In genomic region chr5:141125870-141126269, GRCm38 (mm10) we compare ENCODE assay signal across 23 mouse cellular contexts.
A peak's percentile ranks its signal among the peaks of the same experiment; 100 is the strongest.
DNase-seq lines count a peak whose midpoint lies in the region; ATAC-seq and TF ChIP-seq lines count a peak whose summit lies in the region.
"Had no signal": no experiment of that assay in that cellular context is flagged by ENCODE, and none has a peak within 500 bp of the region (broad histone marks: within the 10 kb centered on the region; RNA-seq: fewer than 3 reads in every experiment).

No protein-coding gene starts in this region.

- no peak overlapping the region for H3K4me3 ChIP-seq in midbrain, embryonic 10.5 days
- no peak overlapping the region for H3K4me3 ChIP-seq in midbrain, postnatal 0 days (ENCODE audit: low read depth, low read length)
- H3K4me3 ChIP-seq: embryonic facial prominence, embryonic 12.5 days; embryonic facial prominence, embryonic 15.5 days; gastrocnemius, adult 2 months; hindbrain, embryonic 10.5 days; hindbrain, embryonic 13.5 days had no signal

- TF ChIP-seq CTCF in midbrain, postnatal 0 days (IDR thresholded peaks at IDR 0.05), result no peak

- no peaks in the 10 kb centered on the region for H3K27me3 ChIP-seq in midbrain, embryonic 10.5 days (ENCODE audit: low read depth, poor library complexity, severe bottlenecking)
- H3K27me3 ChIP-seq in midbrain, postnatal 0 days (ENCODE audit: insufficient read depth, low read length), result no peaks in the 10 kb centered on the region
- H3K27me3 ChIP-seq: embryonic facial prominence, embryonic 12.5 days; embryonic facial prominence, embryonic 15.5 days; hindbrain, embryonic 13.5 days had no signal

- H3K4me2 ChIP-seq in midbrain, postnatal 0 days (ENCODE audit: low read depth, low read length, poor library complexity, severe bottlenecking), result no peak overlapping the region
- H3K4me2 ChIP-seq: embryonic facial prominence, embryonic 12.5 days; embryonic facial prominence, embryonic 15.5 days; heart, embryonic 11.5 days; hindbrain, embryonic 13.5 days had no signal

- peak; percentile 3 for DNase-seq in kidney, postnatal 10 days
- DNase-seq in kidney, postnatal 36 days, result no peak
- no peak for DNase-seq in midbrain, embryonic 10.5 days (ENCODE audit: low spot score)
- DNase-seq in midbrain, postnatal 0 days (ENCODE audit: low spot score), result no peak
- peak; percentile 7 for DNase-seq in urinary bladder, adult 2 months (ENCODE audit: low spot score)
- DNase-seq in urinary bladder, postnatal 36 days (ENCODE audit: low spot score in 2 of 2), result no peak
- DNase-seq: adrenal gland, adult 2 months; adrenal gland, postnatal 14 days; cerebellum, adult 11 months; cerebellum, adult 2 months; cerebellum, adult 9-11 months; forebrain, postnatal 0 days; gastrocnemius, adult 2 months; gastrocnemius, postnatal 14 days; heart, adult 18-20 months had no signal

- ATAC-seq in midbrain, postnatal 0 days (ENCODE audit: low FRiP score), result no peak
- ATAC-seq: CD4-positive, CD25-positive, alpha-beta regulatory T cell, adult 4 months; forebrain, embryonic 14.5 days; forebrain, postnatal 0 days; hindbrain, embryonic 16.5 days had no signal

- H3K4me1 ChIP-seq in midbrain, embryonic 10.5 days, result peaks cover 11% of the 10 kb centered on the region
- no peaks in the 10 kb centered on the region for H3K4me1 ChIP-seq in midbrain, postnatal 0 days (ENCODE audit: insufficient read depth, low read length)
- H3K4me1 ChIP-seq: embryonic facial prominence, embryonic 12.5 days; embryonic facial prominence, embryonic 15.5 days; hindbrain, embryonic 13.5 days had no signal

- H3K27ac ChIP-seq in midbrain, embryonic 10.5 days (replicated peaks), result peak overlapping the region; percentile 23; the same call in 1 of the 2 replicates
- H3K27ac ChIP-seq in midbrain, postnatal 0 days (ENCODE audit: low read depth, low read length), result no peak overlapping the region
- H3K27ac ChIP-seq: embryonic facial prominence, embryonic 12.5 days; embryonic facial prominence, embryonic 15.5 days; gastrocnemius, adult 2 months; hindbrain, embryonic 10.5 days; hindbrain, embryonic 13.5 days had no signal

- WGBS in midbrain, embryonic 10.5 days, result 85% methylated on average over 7 of the region's 7 CpGs
- 85% methylated on average over 7 of the region's 7 CpGs for WGBS in midbrain, postnatal 0 days

- H3K9ac ChIP-seq in midbrain, postnatal 0 days (replicated peaks; ENCODE audit: low read length, poor library complexity, severe bottlenecking), result no peak overlapping the region
- H3K9ac ChIP-seq: embryonic facial prominence, embryonic 12.5 days; embryonic facial prominence, embryonic 15.5 days; forebrain, postnatal 0 days; hindbrain, embryonic 13.5 days had no signal

- no peaks in the 10 kb centered on the region for H3K9me3 ChIP-seq in midbrain, embryonic 10.5 days (replicated peaks)
- H3K9me3 ChIP-seq in midbrain, postnatal 0 days (ENCODE audit: low read length), result no peaks in the 10 kb centered on the region
- H3K9me3 ChIP-seq: embryonic facial prominence, embryonic 12.5 days; embryonic facial prominence, embryonic 15.5 days; hindbrain, embryonic 10.5 days; hindbrain, embryonic 13.5 days had no signal

- H3K36me3 ChIP-seq in midbrain, embryonic 10.5 days, result no peaks in the 10 kb centered on the region
- H3K36me3 ChIP-seq in midbrain, postnatal 0 days (ENCODE audit: insufficient read depth, low read length), result no peaks in the 10 kb centered on the region
- H3K36me3 ChIP-seq: embryonic facial prominence, embryonic 12.5 days; embryonic facial prominence, embryonic 15.5 days; hindbrain, embryonic 10.5 days; hindbrain, embryonic 13.5 days had no signal

Comparison
In these comparisons a context has a peak if more than half of its experiments do, and no peak if none do; other contexts are left out.
1. DNase-seq: peak in kidney, postnatal 10 days (single experiment) and urinary bladder, adult 2 months (single experiment); none in kidney, postnatal 36 days (0 of 2), midbrain, embryonic 10.5 days (single experiment), midbrain, postnatal 0 days (single experiment) and urinary bladder, postnatal 36 days (0 of 2).